Mouse (Mus musculus): Measurements from ENCODE around the gene Zfp296.

Gene Zfp296

DNA sequence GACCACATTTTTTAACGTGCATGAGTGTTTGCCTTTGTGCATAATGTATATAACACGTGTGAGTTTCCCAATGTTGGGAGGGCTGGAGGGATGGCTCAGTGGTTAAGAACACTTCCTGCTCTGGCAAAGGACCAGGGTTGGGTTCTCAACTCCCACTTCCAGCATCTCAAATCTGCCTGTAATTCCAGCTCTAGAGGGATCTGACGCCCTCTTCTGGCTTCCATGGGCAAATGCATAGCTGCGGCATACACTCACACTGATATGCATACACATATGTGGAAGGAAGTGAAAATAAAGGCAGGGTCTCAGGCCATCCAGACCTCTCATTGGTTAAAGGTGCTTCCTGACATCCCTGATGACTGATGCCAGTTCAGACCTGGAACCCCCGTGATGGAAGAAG is 30.2 kb downstream of the Zfp296 start:
- DNase-seq (ENCODE audit: low spot score): no peak

DNA sequence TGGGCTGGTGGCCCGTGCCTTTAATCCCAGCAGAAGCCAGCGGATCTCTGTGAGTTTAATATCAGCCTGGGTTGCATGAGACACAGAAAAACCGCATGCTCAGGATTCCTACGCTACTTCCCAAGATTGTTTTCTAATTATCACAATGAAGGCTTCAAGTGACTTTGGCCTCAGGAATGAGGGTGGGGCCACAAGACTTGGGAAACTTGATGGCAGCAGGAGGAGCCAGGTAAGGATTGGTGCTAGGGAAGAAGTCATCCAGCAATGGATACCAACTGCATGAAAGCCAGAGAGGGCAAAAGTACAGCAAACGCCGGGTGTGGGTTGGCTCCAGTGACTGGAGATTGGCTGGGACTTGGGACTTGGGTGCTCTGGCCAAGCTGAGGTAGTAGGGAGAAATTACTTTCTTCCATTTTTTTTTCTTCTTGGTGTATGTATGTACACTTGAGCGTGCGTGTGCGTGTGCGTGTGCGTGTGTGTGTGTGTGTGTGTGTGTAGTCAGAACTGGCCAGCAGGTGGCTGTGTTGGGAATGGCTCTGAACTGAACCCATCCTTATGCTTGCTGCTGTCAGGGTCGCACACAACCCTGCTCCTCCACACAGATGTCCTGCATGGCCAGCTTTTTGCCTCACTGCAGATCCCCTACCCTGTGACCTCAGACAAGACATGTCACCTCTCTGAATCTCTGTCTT is 32.7 kb downstream of the Zfp296 start:
- DNase-seq (ENCODE audit: low spot score): no peak

DNA sequence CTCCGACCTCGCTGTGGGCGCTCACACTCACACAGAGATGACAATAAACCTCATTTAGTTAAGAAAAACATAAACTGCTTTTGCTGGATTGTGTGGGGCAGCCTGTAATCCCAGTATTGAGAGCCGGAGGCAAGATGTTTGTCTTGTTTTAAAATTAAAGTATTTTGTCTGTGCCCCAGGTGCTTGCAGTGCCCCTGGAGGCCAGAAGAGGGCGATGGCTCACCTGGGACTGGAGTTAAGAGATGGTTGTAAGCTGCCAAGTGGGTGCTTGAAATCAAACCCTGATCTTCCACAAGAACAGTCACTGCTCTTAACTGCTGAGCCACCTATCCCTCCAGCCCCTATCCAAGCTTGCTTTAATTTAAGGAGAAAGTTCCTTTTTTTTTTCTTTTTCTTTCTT is 33.9 kb downstream of the Zfp296 start:
- no peak for DNase-seq (ENCODE audit: low spot score)

DNA sequence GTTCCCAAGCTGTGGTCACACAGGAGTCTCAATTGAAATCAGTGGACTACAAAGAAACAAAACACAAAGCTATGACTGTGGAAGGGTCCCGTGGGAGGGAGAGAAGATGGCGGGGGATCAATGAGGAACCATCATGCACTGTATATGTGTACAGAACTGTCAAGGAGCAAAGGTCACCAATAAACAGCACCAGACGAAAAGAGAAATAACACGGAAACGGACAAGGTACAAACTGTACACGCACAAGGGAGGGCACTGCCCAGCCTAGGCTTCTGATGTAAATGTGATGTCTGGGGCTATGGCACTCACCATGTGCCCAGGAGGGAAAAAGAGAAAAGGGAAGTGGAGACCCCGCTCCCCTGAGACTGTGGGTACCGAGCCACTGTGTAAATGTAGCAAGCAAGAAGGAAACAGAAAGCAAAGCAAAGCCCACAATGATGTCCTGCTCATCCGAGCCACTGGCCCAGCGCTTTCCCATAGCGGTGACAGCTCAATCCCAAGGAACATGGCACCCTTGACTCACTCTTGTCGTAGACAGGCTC is 38.0 kb downstream of the Zfp296 start:
- DNase-seq (ENCODE audit: low spot score): no peak

DNA sequence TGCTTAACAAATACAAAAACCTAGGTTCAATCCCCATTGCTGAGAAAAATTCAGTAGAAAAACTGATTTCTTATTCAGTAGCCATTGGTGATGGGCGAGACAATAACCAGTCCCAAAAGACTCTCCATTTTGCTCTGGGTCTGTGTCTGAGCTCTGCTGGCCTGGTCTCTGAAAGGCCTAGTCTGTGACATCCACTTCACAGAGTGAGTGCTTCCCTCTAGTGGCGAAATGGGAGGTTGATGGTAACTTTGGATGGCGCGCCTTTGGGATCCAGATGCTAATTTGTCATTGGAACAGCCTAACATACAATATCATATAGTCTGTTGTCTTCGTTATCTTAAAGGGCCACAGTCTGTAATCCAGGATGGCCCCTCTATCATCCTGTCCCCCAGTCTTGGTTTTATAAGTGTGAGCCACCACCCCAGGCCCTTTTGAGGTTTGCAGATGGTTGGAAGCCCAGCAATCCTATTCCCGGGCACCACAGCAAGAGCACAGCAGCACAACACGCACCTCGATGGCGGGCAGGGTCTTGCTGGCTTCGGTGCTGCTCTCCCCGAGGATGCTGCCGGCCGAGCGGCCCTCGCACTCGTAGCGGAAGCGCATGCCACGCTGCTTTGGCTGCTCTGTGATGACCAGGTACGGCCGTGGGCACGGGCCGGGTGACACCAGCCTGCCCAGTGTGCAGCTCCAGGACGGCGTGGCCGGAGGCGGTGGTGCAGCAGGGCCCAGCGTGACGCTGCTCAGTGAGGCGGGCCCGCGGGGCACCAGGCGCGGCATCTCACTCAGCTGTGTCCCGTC is 42.1 kb downstream of the Zfp296 start:
- DNase-seq (ENCODE audit: low spot score): peak; percentile 52

DNA sequence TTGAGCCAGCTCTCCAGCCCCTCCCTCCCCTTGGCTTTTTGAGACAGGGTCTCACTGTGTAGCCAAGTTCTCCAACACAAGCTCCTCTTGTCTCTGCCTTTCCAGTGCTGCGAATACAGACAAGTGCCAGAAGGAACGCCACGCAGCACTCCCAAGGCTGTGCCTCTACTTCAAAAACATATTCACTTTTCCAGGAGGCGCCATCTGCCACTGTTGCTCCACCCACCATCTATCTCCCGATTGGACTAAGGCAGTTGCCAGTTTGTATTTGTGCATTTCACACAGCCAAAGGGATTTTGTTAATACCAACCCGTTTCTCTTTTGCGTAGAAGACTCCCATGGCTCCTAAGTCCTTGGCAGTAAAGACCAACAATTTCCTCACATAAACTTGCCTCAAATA is 43.7 kb downstream of the Zfp296 start:
- DNase-seq (ENCODE audit: low spot score): no peak

DNA sequence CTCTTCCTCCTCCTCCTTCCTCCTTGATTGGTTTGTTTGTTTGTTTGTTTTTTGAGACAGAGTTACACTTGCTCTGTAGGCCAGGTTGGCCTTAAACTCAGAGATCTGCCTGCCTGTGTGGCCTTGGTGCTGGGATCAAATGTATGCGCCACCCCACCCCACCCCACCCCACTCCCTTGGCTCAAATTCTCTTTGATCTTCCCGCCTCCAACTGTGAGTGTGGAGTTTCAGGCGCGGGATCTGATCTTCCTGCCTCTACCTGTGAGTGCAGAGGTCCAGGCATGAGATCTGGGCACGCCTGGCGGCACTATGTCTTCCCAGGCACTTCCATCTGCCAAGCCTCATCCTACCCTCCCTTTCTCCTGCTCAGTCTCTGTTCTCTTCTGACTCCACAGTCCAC is 45.2 kb downstream of the Zfp296 start:
- no peak for DNase-seq (ENCODE audit: low spot score)

DNA sequence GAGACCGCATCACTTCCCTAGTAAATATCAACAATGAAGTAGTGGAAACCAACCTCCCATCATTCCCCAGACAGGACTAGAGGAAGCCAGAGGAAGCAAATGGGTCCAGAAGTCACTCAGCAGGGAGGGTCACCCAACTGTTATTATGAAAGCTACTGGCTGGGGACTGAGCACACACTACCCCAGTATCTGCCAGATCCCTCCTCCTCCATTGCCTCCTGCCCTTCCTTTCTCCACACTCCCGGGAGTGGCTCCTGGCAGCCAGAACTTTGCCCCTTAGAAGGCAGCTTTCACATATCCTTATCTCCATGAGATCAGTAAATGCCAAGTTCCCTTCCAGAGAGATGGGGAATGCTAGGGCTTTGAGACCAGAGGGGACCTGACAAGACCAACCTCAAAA is 46.3 kb downstream of the Zfp296 start:
- DNase-seq (ENCODE audit: low spot score): no peak

DNA sequence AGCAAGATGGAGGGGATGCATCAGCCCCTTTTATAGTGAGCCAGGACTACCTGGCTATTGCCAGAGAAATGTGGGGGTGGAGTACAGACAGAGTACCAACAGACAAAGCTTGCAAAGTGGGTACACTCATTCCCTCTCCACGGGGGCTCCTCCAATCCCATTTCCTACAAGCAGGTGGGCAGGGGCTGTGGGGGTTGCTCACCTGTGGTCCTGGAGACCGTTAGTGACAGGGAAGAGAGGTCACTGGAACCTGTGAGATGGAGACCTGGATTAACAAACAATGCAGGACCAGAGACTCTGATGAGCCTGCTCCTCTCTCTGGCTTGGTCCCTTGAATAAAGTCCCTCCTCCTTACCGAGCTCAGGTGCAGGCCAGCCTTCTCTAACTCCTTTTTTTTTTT is 50.6 kb downstream of the Zfp296 start:
- no peak for DNase-seq (ENCODE audit: low spot score)

DNA sequence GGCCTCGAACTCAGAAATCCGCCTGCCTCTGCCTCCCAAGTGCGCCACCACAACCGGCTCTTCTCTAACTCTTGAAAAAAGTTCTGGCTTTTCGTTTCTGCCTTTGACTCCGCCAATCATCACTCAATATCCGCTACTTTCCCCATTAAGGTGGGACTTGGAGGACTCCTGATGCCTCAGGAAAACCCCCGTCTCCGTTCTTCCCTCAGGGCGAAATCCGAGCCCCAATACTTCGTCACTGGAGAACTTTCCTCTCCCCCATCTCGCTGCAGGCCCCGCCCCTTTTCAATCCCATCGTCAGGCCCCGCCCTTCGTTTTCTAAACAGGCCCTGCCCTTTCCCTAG is 51.1 kb downstream of the Zfp296 start:
- no peak for DNase-seq (ENCODE audit: low spot score)

DNA sequence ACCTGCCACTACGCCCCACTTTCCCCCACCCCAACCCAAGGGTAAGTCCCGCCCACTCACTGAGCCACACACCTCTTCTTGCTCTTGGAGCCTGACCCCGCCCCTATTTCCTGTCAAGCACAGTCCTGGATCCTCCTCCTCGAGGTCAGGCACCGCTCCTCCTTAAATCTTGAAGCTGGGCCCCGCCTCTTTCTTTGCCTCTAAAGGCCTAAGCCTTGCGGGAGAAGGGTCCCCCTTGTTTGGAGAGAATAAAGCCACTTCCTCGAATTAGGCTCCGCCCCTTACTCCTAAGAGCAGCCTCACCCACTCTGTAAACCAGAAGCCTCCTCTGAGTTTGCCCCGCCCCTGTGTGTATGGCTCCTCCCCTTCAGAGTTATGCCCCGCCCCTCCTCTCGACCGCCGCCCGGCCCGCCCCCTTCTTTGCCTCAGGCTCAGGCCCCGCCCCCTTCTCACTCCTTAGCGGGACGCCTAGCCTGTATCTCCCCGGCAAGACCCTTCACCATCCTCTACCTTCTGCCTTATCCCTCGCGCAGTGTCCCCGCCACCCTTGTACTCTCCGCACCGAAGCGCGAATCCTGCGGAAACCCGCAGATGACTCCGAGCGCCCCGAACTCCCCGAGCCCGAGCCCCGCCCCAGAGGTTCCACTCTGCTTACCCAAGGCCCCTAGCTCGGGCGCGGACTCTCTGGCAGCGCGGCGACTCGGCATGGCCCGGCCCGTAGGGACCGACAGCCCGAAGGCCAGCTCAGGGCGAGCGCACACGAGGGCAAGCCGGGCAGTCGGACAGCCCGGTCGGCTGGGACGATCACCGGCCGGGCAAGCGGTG is 51.7 kb downstream of the Zfp296 start:
- DNase-seq (ENCODE audit: low spot score): peak; percentile 86

DNA sequence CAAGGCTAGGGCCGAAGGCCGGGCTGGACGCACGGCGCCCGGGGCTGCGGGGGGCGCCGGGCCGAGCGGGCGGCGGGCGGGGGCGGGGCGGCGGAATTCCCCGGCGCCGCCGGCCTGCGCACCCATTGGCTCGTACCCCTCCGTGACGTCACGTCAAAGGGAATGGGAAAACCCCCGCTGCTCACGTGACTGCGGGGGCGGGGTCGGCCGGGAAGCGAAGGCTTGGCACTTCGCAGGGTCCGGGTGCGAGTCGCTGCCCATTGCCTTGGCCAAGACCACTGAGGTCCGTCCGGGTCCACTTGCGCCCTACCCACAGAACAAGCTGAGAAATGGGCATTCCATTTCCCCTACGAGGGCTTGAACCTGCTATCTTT is 52.3 kb downstream of the Zfp296 start, which contains the start of gene Relb:
TSS of gene Relb (minus strand) at position 78 of the 374 bp plus-strand sequence.
- peak; percentile 83 for DNase-seq (ENCODE audit: low spot score)

Data from ovary, postnatal 10 days (tissue).